Mouse (Mus musculus) hematopoietic stem cell, adult 5-6 weeks (primary cell): ENCODE data around the gene Tspan6. TPM values are rescaled to one million over a fixed set of nuclear protein-coding genes. Genes with fewer than 3 reads are reported as not detected.

ENCODE experiments used
- total RNA-seq: library from RNA; stranded (forward); fragments of 172-1452, 232-1000 nt; gene quantifications from 2 replicates; pipeline ENCODE4 v1.2.3, GENCODE M21; 2017

The Tspan6 gene
- total RNA-seq, 1 experiment from 2014 or later = 16.2 TPM

Other genes with a start within 250 kb of the Tspan6 start
- gene Pcdh19, start 209.4 kb downstream of the Tspan6 start, total RNA-seq = not detected in 2 replicates
- gene Tnmd, start 47.4 kb downstream of the Tspan6 start, total RNA-seq = not detected in 2 replicates
- gene Srpx2, start 10.0 kb upstream of the Tspan6 start, total RNA-seq = not detected in 2 replicates
- gene Sytl4, start 83.4 kb upstream of the Tspan6 start, total RNA-seq = 15.0 and 17.6 TPM in 2 replicates
- 94.9 and 176 TPM in 2 replicates for gene Cstf2, start 160.8 kb upstream of the Tspan6 start, total RNA-seq